Mouse (Mus musculus) adrenal gland, postnatal 36 days (tissue): ENCODE measurements at regions not wholly inside any gene's neighbourhood (a gene's known extent, or its start where the extent isn't known, plus 50 kb on each side); places are given as distances from the start of the nearest gene placed in this dataset.

Source experiments
- DNase-seq, 2 experiments: peaks; one replicate each; pipeline ENCODE4 v3.0.0; 2021; ENCODE audit warnings: mixed read lengths in 1 of 2

- no peak for DNase-seq
These were observed 50.2 kb upstream of the Pdzd8 start for GRCm38 (mm10) chr19:59395739-59396138.

GRCm38 (mm10) chr19:59396506-59396905, 50.9 kb upstream of the Pdzd8 start:
- no peak for DNase-seq

- DNase-seq: no peak
These were observed 54.4 kb upstream of the Pdzd8 start for GRCm38 (mm10) chr19:59399849-59400585.

GRCm38 (mm10) chr19:59401304-59401703, 55.7 kb upstream of the Pdzd8 start:
- no peak for DNase-seq

GRCm38 (mm10) chr19:59402097-59402496, 56.1 kb upstream of the Emx2 start:
- DNase-seq: no peak

- DNase-seq: no peak
These were observed 54.1 kb upstream of the Emx2 start for GRCm38 (mm10) chr19:59404082-59404481.

GRCm38 (mm10) chr19:59404766-59405165, 53.4 kb upstream of the Emx2 start:
- no peak for DNase-seq

- no peak for DNase-seq
These were observed 52.6 kb upstream of the Emx2 start for GRCm38 (mm10) chr19:59405616-59406015.

- DNase-seq: peak in 1 of 2 experiments; percentile 14
These were observed 50.1 kb upstream of the Emx2 start for GRCm38 (mm10) chr19:59408094-59408493.
